Mouse (Mus musculus): ENCODE measurements around the gene Phldb3.

DNA sequence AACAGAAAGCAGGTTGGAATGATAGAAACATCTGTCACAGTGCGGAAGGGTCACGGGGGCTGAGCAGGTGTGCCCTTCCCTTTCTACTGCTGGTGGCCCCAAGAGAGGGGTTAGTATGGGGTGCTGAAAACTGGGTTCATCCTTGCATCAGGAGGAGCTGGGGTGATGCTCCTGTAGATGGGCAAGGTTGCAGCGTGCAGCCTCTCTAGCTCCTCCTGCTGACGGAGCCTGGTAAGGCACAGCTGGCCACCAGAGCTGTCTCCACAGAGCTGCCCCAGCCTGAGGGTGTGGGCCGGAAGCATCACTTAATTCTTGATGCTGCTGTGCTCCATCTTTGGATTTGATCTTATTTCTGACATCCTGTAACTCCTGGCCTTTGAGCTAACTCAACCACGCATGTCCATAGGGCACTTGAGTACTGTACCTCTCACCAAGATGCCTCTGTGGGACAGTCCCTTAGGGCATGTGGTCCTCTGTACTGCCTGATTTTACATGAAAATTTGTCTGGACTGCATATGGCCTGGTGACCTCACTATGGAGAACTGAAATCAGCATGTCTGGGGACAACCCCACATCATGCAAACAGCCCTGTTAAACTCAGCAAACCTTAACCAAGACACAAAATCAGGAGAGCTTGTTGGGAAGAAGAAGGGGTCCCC is 45.8 kb upstream of the Phldb3 start:
- TF ChIP-seq CTCF (conservative IDR thresholded peaks at IDR 0.05 in 1 of 2, IDR thresholded peaks at IDR 0.05 in 1 of 2; ENCODE audit: low read depth in 2 of 2, low read length in 2 of 2) (peak; percentile 85 to 88), POLR2AphosphoS2 (IDR thresholded peaks at IDR 0.05; ENCODE audit: low read depth, low read length) (no peak), MYC (IDR thresholded peaks at IDR 0.05; ENCODE audit: low read depth, low read length) (0 out of 2 replicates have a peak, but pooled peaks have one; percentile 79), POLR2A (IDR thresholded peaks at IDR 0.05; ENCODE audit: low read depth, low read length) (no peak), JUND (conservative IDR thresholded peaks at IDR 0.05; ENCODE audit: low read depth, low read length) (peak; percentile 59), EP300 (IDR thresholded peaks at IDR 0.05; ENCODE audit: low read length) (peak; percentile 84), NELFE (IDR thresholded peaks at IDR 0.05; ENCODE audit: low read depth, low read length) (no peak; the same call in 1 of the 2 replicates)
